Mouse (Mus musculus) ovary, postnatal 10 days (tissue): ENCODE measurements at regions not wholly inside any gene's neighbourhood (a gene's known extent, or its start where the extent isn't known, plus 50 kb on each side); places are given as distances from the start of the nearest gene placed in this dataset.

Experiments
- DNase-seq: peaks from one replicate; pipeline ENCODE4 v3.0.0; 2022; ENCODE audit warnings: low spot score

- no peak for DNase-seq
These were observed 63.1 kb downstream of the Gm11011 start for GRCm38 (mm10) chr2:169524429-169524828.

GRCm38 (mm10) chr2:169519941-169520340 is 67.6 kb downstream of the Gm11011 start:
- DNase-seq = no peak

GRCm38 (mm10) chr2:169515350-169515749 is 72.2 kb downstream of the Gm11011 start:
- no peak for DNase-seq

- no peak for DNase-seq
These were observed 76.8 kb downstream of the Gm11011 start for GRCm38 (mm10) chr2:169510741-169511140.

GRCm38 (mm10) chr2:169509406-169509805 is 78.1 kb downstream of the Gm11011 start:
- DNase-seq = no peak

GRCm38 (mm10) chr2:169504416-169505057 is 83.0 kb downstream of the Gm11011 start:
- DNase-seq = no peak

- no peak for DNase-seq
These were observed 84.0 kb downstream of the Gm11011 start for GRCm38 (mm10) chr2:169503598-169503958.

- no peak for DNase-seq
These were observed 84.6 kb downstream of the Gm11011 start for GRCm38 (mm10) chr2:169502717-169503597.

- DNase-seq = no peak
These were observed 85.7 kb downstream of the Gm11011 start for GRCm38 (mm10) chr2:169501736-169502340.

- no peak for DNase-seq
These were observed 92.2 kb downstream of the Gm11011 start for GRCm38 (mm10) chr2:169495368-169495767.

GRCm38 (mm10) chr2:169494503-169495311 is 92.8 kb downstream of the Gm11011 start:
- no peak for DNase-seq

- DNase-seq = no peak
These were observed 93.8 kb downstream of the Gm11011 start for GRCm38 (mm10) chr2:169493609-169494275.

- no peak for DNase-seq
These were observed 103.6 kb downstream of the Gm11011 start for GRCm38 (mm10) chr2:169483934-169484333.

- no peak for DNase-seq
These were observed 105.6 kb downstream of the Gm11011 start for GRCm38 (mm10) chr2:169481731-169482465.

- no peak for DNase-seq
These were observed 113.0 kb downstream of the Gm11011 start for GRCm38 (mm10) chr2:169474418-169475112.

- no peak for DNase-seq
These were observed 118.0 kb downstream of the Gm11011 start for GRCm38 (mm10) chr2:169469538-169469937.

GRCm38 (mm10) chr2:169467621-169468020 is 119.9 kb downstream of the Gm11011 start:
- no peak for DNase-seq

GRCm38 (mm10) chr2:169464106-169464505 is 123.4 kb downstream of the Gm11011 start:
- DNase-seq = no peak

- no peak for DNase-seq
These were observed 126.0 kb downstream of the Gm11011 start for GRCm38 (mm10) chr2:169461491-169462039.

GRCm38 (mm10) chr2:169452956-169453355 is 134.6 kb downstream of the Gm11011 start:
- DNase-seq = no peak
